Mouse (Mus musculus): ENCODE results near the gene Asic1. TPM values are rescaled to one million over a fixed set of nuclear protein-coding genes. Genes with fewer than 3 reads are reported as not detected.
A peak's percentile ranks its signal among the peaks of the same experiment; 100 is the strongest.

Gene Asic1
- polyA plus RNA-seq, 1 experiment from 2014 or later, result 1.5 TPM

- H3K4me2 ChIP-seq (replicated peaks; ENCODE audit: low read depth, low read length), result no peak overlapping the region
- no peaks in the 10 kb centered on the region for H3K36me3 ChIP-seq (ENCODE audit: control insufficient read depth, insufficient read depth, low read length)
- H3K27me3 ChIP-seq (ENCODE audit: control insufficient read depth, insufficient read depth, low read length), result no peaks in the 10 kb centered on the region
- no peak overlapping the region for H3K4me3 ChIP-seq (ENCODE audit: low read depth, low read length)
- WGBS, result 91% methylated on average over 7 of the region's 7 CpGs
- 0 out of 2 replicates have a peak, but pooled peaks cover 4% of the 10 kb centered on the region for H3K4me1 ChIP-seq (ENCODE audit: control insufficient read depth, insufficient read depth, low read length)
- H3K9me3 ChIP-seq (ENCODE audit: control insufficient read depth, low read depth, low read length), result no peaks in the 10 kb centered on the region
- no peak for ATAC-seq (ENCODE audit: insufficient number of reproducible peaks, insufficient read depth, low FRiP score, low read depth)
- H3K9ac ChIP-seq (replicated peaks; ENCODE audit: low read depth, low read length), result no peak overlapping the region
- no peak overlapping the region for H3K27ac ChIP-seq (ENCODE audit: low read length)
Observed at GRCm38 (mm10) chr15:99682880-99683279, 12.7 kb downstream of the Asic1 start.

- Histone ChIP-seq H3K4me2 (replicated peaks; ENCODE audit: low read depth, low read length) (no peak overlapping the region), H3K4me3 (ENCODE audit: low read depth, low read length) (no peak overlapping the region), H3K9me3 (ENCODE audit: control insufficient read depth, low read depth, low read length) (no peaks in the 10 kb centered on the region), H3K36me3 (ENCODE audit: control insufficient read depth, insufficient read depth, low read length) (no peaks in the 10 kb centered on the region), H3K4me1 (ENCODE audit: control insufficient read depth, insufficient read depth, low read length) (no peaks in the 10 kb centered on the region), H3K27me3 (ENCODE audit: control insufficient read depth, insufficient read depth, low read length) (no peaks in the 10 kb centered on the region), H3K27ac (ENCODE audit: low read length) (no peak overlapping the region), H3K9ac (replicated peaks; ENCODE audit: low read depth, low read length) (no peak overlapping the region)
- no peak for ATAC-seq (ENCODE audit: insufficient number of reproducible peaks, insufficient read depth, low FRiP score, low read depth)
- WGBS, result 90% methylated on average over 5 of the region's 5 CpGs
Observed at GRCm38 (mm10) chr15:99684156-99684555, 14.0 kb downstream of the Asic1 start.

GRCm38 (mm10) chr15:99688712-99689111, 18.5 kb downstream of the Asic1 start:
- no peaks in the 10 kb centered on the region for H3K36me3 ChIP-seq (ENCODE audit: control insufficient read depth, insufficient read depth, low read length)
- H3K9me3 ChIP-seq (ENCODE audit: control insufficient read depth, low read depth, low read length), result no peaks in the 10 kb centered on the region
- H3K4me2 ChIP-seq (replicated peaks; ENCODE audit: low read depth, low read length), result no peak overlapping the region
- WGBS, result 3% methylated on average over 4 of the region's 4 CpGs
- H3K9ac ChIP-seq (replicated peaks; ENCODE audit: low read depth, low read length), result no peak overlapping the region
- no peaks in the 10 kb centered on the region for H3K4me1 ChIP-seq (ENCODE audit: control insufficient read depth, insufficient read depth, low read length)
- no peaks in the 10 kb centered on the region for H3K27me3 ChIP-seq (ENCODE audit: control insufficient read depth, insufficient read depth, low read length)
- ATAC-seq (ENCODE audit: insufficient number of reproducible peaks, insufficient read depth, low FRiP score, low read depth), result 0 out of 2 replicates have a peak, but pooled peaks have one; percentile 33
- no peak overlapping the region for H3K4me3 ChIP-seq (ENCODE audit: low read depth, low read length)
- H3K27ac ChIP-seq (ENCODE audit: low read length), result no peak overlapping the region

- no peak overlapping the region for H3K4me3 ChIP-seq (ENCODE audit: low read depth, low read length)
Observed at GRCm38 (mm10) chr15:99690924-99691323, 20.8 kb downstream of the Asic1 start.

GRCm38 (mm10) chr15:99691976-99692375, 21.8 kb downstream of the Asic1 start:
- no peak overlapping the region for H3K4me2 ChIP-seq (replicated peaks; ENCODE audit: low read depth, low read length)
- no peak for ATAC-seq (ENCODE audit: insufficient number of reproducible peaks, insufficient read depth, low FRiP score, low read depth)
- H3K9me3 ChIP-seq (ENCODE audit: control insufficient read depth, low read depth, low read length), result no peaks in the 10 kb centered on the region
- WGBS, result 41% methylated on average over 9 of the region's 9 CpGs
- H3K36me3 ChIP-seq (ENCODE audit: control insufficient read depth, insufficient read depth, low read length), result no peaks in the 10 kb centered on the region
- no peak overlapping the region for H3K27ac ChIP-seq (ENCODE audit: low read length)
- no peaks in the 10 kb centered on the region for H3K4me1 ChIP-seq (ENCODE audit: control insufficient read depth, insufficient read depth, low read length)
- H3K9ac ChIP-seq (replicated peaks; ENCODE audit: low read depth, low read length), result no peak overlapping the region
- H3K4me3 ChIP-seq (ENCODE audit: low read depth, low read length), result no peak overlapping the region
- no peaks in the 10 kb centered on the region for H3K27me3 ChIP-seq (ENCODE audit: control insufficient read depth, insufficient read depth, low read length)

More at GRCm38 (mm10) chr15:99690924-99691323, 20.8 kb downstream of the Asic1 start:
- Histone ChIP-seq H3K4me2 (replicated peaks; ENCODE audit: low read depth, low read length) (no peak overlapping the region), H3K27ac (ENCODE audit: low read length) (no peak overlapping the region), H3K36me3 (ENCODE audit: control insufficient read depth, insufficient read depth, low read length) (no peaks in the 10 kb centered on the region), H3K4me1 (ENCODE audit: control insufficient read depth, insufficient read depth, low read length) (no peaks in the 10 kb centered on the region), H3K9ac (replicated peaks; ENCODE audit: low read depth, low read length) (no peak overlapping the region), H3K27me3 (ENCODE audit: control insufficient read depth, insufficient read depth, low read length) (no peaks in the 10 kb centered on the region), H3K9me3 (ENCODE audit: control insufficient read depth, low read depth, low read length) (no peaks in the 10 kb centered on the region)
- 17% methylated on average over 4 of the region's 4 CpGs for WGBS
- no peak for ATAC-seq (ENCODE audit: insufficient number of reproducible peaks, insufficient read depth, low FRiP score, low read depth)

GRCm38 (mm10) chr15:99697309-99697708, 27.1 kb downstream of the Asic1 start:
- Histone ChIP-seq H3K27ac (ENCODE audit: low read length) (no peak overlapping the region), H3K9ac (replicated peaks; ENCODE audit: low read depth, low read length) (no peak overlapping the region), H3K27me3 (ENCODE audit: control insufficient read depth, insufficient read depth, low read length) (no peaks in the 10 kb centered on the region), H3K4me2 (replicated peaks; ENCODE audit: low read depth, low read length) (no peak overlapping the region), H3K4me1 (ENCODE audit: control insufficient read depth, insufficient read depth, low read length) (peaks cover 11% of the 10 kb centered on the region; the same call in 1 of the 2 replicates), H3K36me3 (ENCODE audit: control insufficient read depth, insufficient read depth, low read length) (no peaks in the 10 kb centered on the region), H3K9me3 (ENCODE audit: control insufficient read depth, low read depth, low read length) (no peaks in the 10 kb centered on the region), H3K4me3 (ENCODE audit: low read depth, low read length) (no peak overlapping the region)
- ATAC-seq (ENCODE audit: insufficient number of reproducible peaks, insufficient read depth, low FRiP score, low read depth), result no peak
- WGBS, result 8% methylated on average over 2 of the region's 2 CpGs

- Histone ChIP-seq H3K4me1 (ENCODE audit: control insufficient read depth, insufficient read depth, low read length) (peaks cover 17% of the 10 kb centered on the region; the same call in 1 of the 2 replicates), H3K9ac (replicated peaks; ENCODE audit: low read depth, low read length) (no peak overlapping the region), H3K36me3 (ENCODE audit: control insufficient read depth, insufficient read depth, low read length) (peaks cover 3% of the 10 kb centered on the region; the same call in 1 of the 2 replicates), H3K4me2 (replicated peaks; ENCODE audit: low read depth, low read length) (no peak overlapping the region), H3K4me3 (ENCODE audit: low read depth, low read length) (no peak overlapping the region), H3K27ac (ENCODE audit: low read length) (no peak overlapping the region), H3K27me3 (ENCODE audit: control insufficient read depth, insufficient read depth, low read length) (no peaks in the 10 kb centered on the region), H3K9me3 (ENCODE audit: control insufficient read depth, low read depth, low read length) (no peaks in the 10 kb centered on the region)
- 33% methylated on average over 20 of the region's 20 CpGs for WGBS
- ATAC-seq (ENCODE audit: insufficient number of reproducible peaks, insufficient read depth, low FRiP score, low read depth), result no peak
Observed at GRCm38 (mm10) chr15:99698533-99699085, 28.4 kb downstream of the Asic1 start.

- Histone ChIP-seq H3K9me3 (ENCODE audit: control insufficient read depth, low read depth, low read length) (no peaks in the 10 kb centered on the region), H3K27me3 (ENCODE audit: control insufficient read depth, insufficient read depth, low read length) (no peaks in the 10 kb centered on the region), H3K4me2 (replicated peaks; ENCODE audit: low read depth, low read length) (no peak overlapping the region), H3K4me1 (ENCODE audit: control insufficient read depth, insufficient read depth, low read length) (peaks cover 17% of the 10 kb centered on the region; the same call in 1 of the 2 replicates), H3K4me3 (ENCODE audit: low read depth, low read length) (no peak overlapping the region), H3K9ac (replicated peaks; ENCODE audit: low read depth, low read length) (no peak overlapping the region), H3K27ac (ENCODE audit: low read length) (no peak overlapping the region), H3K36me3 (ENCODE audit: control insufficient read depth, insufficient read depth, low read length) (peaks cover 8% of the 10 kb centered on the region; the same call in 1 of the 2 replicates)
- WGBS, result 84% methylated on average over 10 of the region's 10 CpGs
- no peak for ATAC-seq (ENCODE audit: insufficient number of reproducible peaks, insufficient read depth, low FRiP score, low read depth)
Observed at GRCm38 (mm10) chr15:99699715-99700114, 29.5 kb downstream of the Asic1 start.

Data from stomach, embryonic 14.5 days (tissue).